Comparison of ENCODE assay signal across 21 mouse cellular contexts in the genomic region with DNA sequence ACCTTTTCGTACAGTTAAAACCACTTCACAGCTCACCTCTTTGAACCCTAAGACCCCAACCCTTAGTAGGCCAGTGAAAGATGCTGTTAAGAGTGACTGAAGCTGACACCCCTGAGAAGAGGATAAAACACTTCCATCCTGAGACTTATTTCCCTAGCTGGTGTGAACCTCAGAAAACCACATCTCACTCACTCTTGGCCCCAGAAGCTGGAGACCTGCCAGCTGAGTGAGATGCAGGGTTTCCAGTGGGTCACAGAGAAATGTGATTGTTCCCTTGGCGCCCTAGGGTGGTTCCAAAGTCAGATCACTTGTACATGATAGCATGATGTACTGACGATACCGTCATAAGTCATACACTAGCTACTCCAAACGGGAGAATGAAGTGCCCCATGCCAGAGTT. TPM values are rescaled to one million over a fixed set of nuclear protein-coding genes. Genes with fewer than 3 reads are reported as not detected.
DNase-seq lines count a peak whose midpoint lies in the region; ATAC-seq lines count a peak whose summit lies in the region.
"Had no signal": no experiment of that assay in that cellular context is flagged by ENCODE, and none has a peak within 500 bp of the region (broad histone marks: within the 10 kb centered on the region; RNA-seq: fewer than 3 reads in every experiment).

No protein-coding gene starts in this region.

- no peak overlapping the region for H3K9ac ChIP-seq in kidney, embryonic 15.5 days
- H3K9ac ChIP-seq in neural tube, embryonic 15.5 days (replicated peaks) = no peak overlapping the region
- H3K9ac ChIP-seq: embryonic facial prominence, embryonic 15.5 days; heart, embryonic 15.5 days; hindbrain, embryonic 15.5 days had no signal

- H3K4me3 ChIP-seq in kidney, embryonic 15.5 days (replicated peaks) = no peak overlapping the region
- H3K4me3 ChIP-seq in neural tube, embryonic 15.5 days (replicated peaks) = no peak overlapping the region
- H3K4me3 ChIP-seq: embryonic facial prominence, embryonic 15.5 days; erythroblast, embryonic 14.5 days; forebrain, embryonic 10.5 days; gastrocnemius, adult 2 months; heart, embryonic 10.5 days; heart, embryonic 15.5 days; hindbrain, embryonic 15.5 days had no signal

- peaks cover 53% of the 10 kb centered on the region for H3K4me1 ChIP-seq in kidney, embryonic 15.5 days
- H3K4me1 ChIP-seq in neural tube, embryonic 15.5 days = peaks cover 3% of the 10 kb centered on the region; the same call in 1 of the 2 replicates
- H3K4me1 ChIP-seq: embryonic facial prominence, embryonic 15.5 days had no signal

- ATAC-seq in kidney, embryonic 15.5 days (replicated peaks; ENCODE audit: low FRiP score) = no peak
- ATAC-seq in hematopoietic stem cell, adult 5-6 weeks (replicated peaks in 1 of 2; ENCODE audit: insufficient read depth in 1 of 2, low FRiP score in 2 of 2, low TSS enrichment in 1 of 2, low read depth in 1 of 2, poor library complexity in 2 of 2, severe bottlenecking in 2 of 2) = peak; percentile 25 to 42; a peak in 2 of 4 replicates
- no peak for ATAC-seq in neural tube, embryonic 15.5 days (ENCODE audit: low FRiP score)
- ATAC-seq: forebrain, embryonic 14.5 days; intestine, embryonic 16.5 days had no signal

- no peaks in the 10 kb centered on the region for H3K27me3 ChIP-seq in kidney, embryonic 15.5 days
- no peaks in the 10 kb centered on the region for H3K27me3 ChIP-seq in neural tube, embryonic 15.5 days (replicated peaks)
- H3K27me3 ChIP-seq: embryonic facial prominence, embryonic 15.5 days; heart, embryonic 15.5 days; hindbrain, embryonic 15.5 days had no signal

- no peak overlapping the region for H3K4me2 ChIP-seq in kidney, embryonic 15.5 days
- no peak overlapping the region for H3K4me2 ChIP-seq in neural tube, embryonic 15.5 days
- H3K4me2 ChIP-seq: embryonic facial prominence, embryonic 15.5 days; heart, embryonic 15.5 days; hindbrain, embryonic 15.5 days had no signal

- 77% methylated on average over 5 of the region's 5 CpGs for WGBS in kidney, embryonic 15.5 days
- WGBS in neural tube, embryonic 15.5 days = 82% methylated on average over 5 of the region's 5 CpGs

- peaks cover 89% of the 10 kb centered on the region for H3K36me3 ChIP-seq in kidney, embryonic 15.5 days
- no peaks in the 10 kb centered on the region for H3K36me3 ChIP-seq in neural tube, embryonic 15.5 days
- H3K36me3 ChIP-seq: hindbrain, embryonic 15.5 days had no signal

- H3K9me3 ChIP-seq in kidney, embryonic 15.5 days (replicated peaks) = no peaks in the 10 kb centered on the region
- H3K9me3 ChIP-seq in neural tube, embryonic 15.5 days (replicated peaks) = no peaks in the 10 kb centered on the region
- H3K9me3 ChIP-seq: embryonic facial prominence, embryonic 15.5 days; forebrain, embryonic 10.5 days; heart, embryonic 10.5 days; heart, embryonic 15.5 days; hindbrain, embryonic 15.5 days had no signal

- peak; percentile 84 for DNase-seq in heart, adult 11 months
- DNase-seq in heart, adult 8-10 months (ENCODE audit: low spot score) = no peak
- DNase-seq in kidney, adult 8-10 months = no peak
- peak; percentile 8 for DNase-seq in NIH3T3 (ENCODE audit: low read depth)
- DNase-seq: adrenal gland, postnatal 10 days; cerebellum, adult 11-12 months; cerebellum, adult 9-10 months; gastrocnemius, adult 2 months had no signal

- H3K27ac ChIP-seq in kidney, embryonic 15.5 days = peak overlapping the region; percentile 75; the same call in 1 of the 2 replicates
- H3K27ac ChIP-seq in neural tube, embryonic 15.5 days (replicated peaks) = no peak overlapping the region
- H3K27ac ChIP-seq: embryonic facial prominence, embryonic 15.5 days; gastrocnemius, adult 2 months; heart, embryonic 15.5 days; hindbrain, embryonic 15.5 days had no signal

RNA-seq across cellular contexts. Expression of a gene that starts 13.3 kb away (rescaled TPM):
- under 1 TPM; 0.20 to 0.72 (median 0.27) TPM for total RNA-seq in heart, adult 8-10 months (2022)
- 0.06 and 0.08 TPM in 2 replicates for polyA plus RNA-seq in kidney, embryonic 15.5 days (2015; fragmentation: Nextera tagmentation; extraction: Ambion mirVana)
- not detected in 2 replicates for total RNA-seq in hematopoietic stem cell, adult 5-6 weeks (2017)
- not detected in 2 replicates for polyA plus RNA-seq in neural tube, embryonic 15.5 days (2015; fragmentation: Nextera tagmentation; extraction: Ambion mirVana)
- total RNA-seq: adrenal gland, postnatal 10 days had no signal
- polyA plus RNA-seq: embryonic facial prominence, embryonic 11.5 days; erythroblast, embryonic 14.5 days; forebrain, embryonic 14.5 days; hindbrain, embryonic 11.5 days; hindbrain, embryonic 15.5 days; intestine, embryonic 16.5 days had no signal

Comparison
In these comparisons a context has a peak if more than half of its experiments do, and no peak if none do; other contexts are left out.
1. DNase-seq: peak in heart, adult 11 months (single experiment) and NIH3T3 (single experiment); none in heart, adult 8-10 months (single experiment) and kidney, adult 8-10 months (0 of 2).
2. ATAC-seq: peak in hematopoietic stem cell, adult 5-6 weeks (2 of 2); none in kidney, embryonic 15.5 days (single experiment) and neural tube, embryonic 15.5 days (single experiment).